Mouse (Mus musculus) layer of hippocampus, adult 2 months (tissue): ENCODE measurements at regions not wholly inside any gene's neighbourhood (a gene's known extent, or its start where the extent isn't known, plus 50 kb on each side); places are given as distances from the start of the nearest gene placed in this dataset.

Experiments used
- DNase-seq, 2 experiments: peaks; one replicate each; pipeline ENCODE4 v3.0.0; 2022; ENCODE audit warnings: low spot score in 2 of 2
- H3K27ac ChIP-seq: fragments of 200-600 bp; 2 replicates; pipeline ENCODE4 v1.8.1; 2022
- H3K4me3 ChIP-seq: fragments of 200-600 bp; 2 replicates; pipeline ENCODE4 v1.8.1; 2022; ENCODE audit warnings: mild to moderate bottlenecking
- CTCF ChIP-seq: fragments of 200-600 bp; conservative IDR thresholded peaks from 2 replicates; pipeline ENCODE4 v1.8.1; 2022; ENCODE audit warnings: antibody characterized with exemption, mild to moderate bottlenecking, moderate library complexity

GRCm38 (mm10) chr17:72666961-72667360 is 62.5 kb upstream of the Alk start:
- no peak overlapping the region for H3K4me3 ChIP-seq
- DNase-seq: no peak
- H3K27ac ChIP-seq: no peak overlapping the region
- TF ChIP-seq CTCF: no peak

- TF ChIP-seq CTCF: no peak
Measured at GRCm38 (mm10) chr17:72661678-72662077, 57.3 kb upstream of the Alk start.

GRCm38 (mm10) chr17:72658744-72659143 is 54.3 kb upstream of the Alk start:
- Histone ChIP-seq H3K4me3 (no peak overlapping the region), H3K27ac (no peak overlapping the region)
- TF ChIP-seq CTCF: no peak
- DNase-seq: no peak

More at GRCm38 (mm10) chr17:72661678-72662077, 57.3 kb upstream of the Alk start:
- Histone ChIP-seq H3K27ac (no peak overlapping the region), H3K4me3 (no peak overlapping the region)
- DNase-seq: no peak

- TF ChIP-seq CTCF: no peak
- DNase-seq: no peak
- Histone ChIP-seq H3K4me3 (no peak overlapping the region), H3K27ac (no peak overlapping the region)
Measured at GRCm38 (mm10) chr17:72657826-72658225, 53.4 kb upstream of the Alk start.
